Mouse (Mus musculus): ENCODE data around the gene Ttc7b. TPM values are rescaled to one million over a fixed set of nuclear protein-coding genes. Genes with fewer than 3 reads are reported as not detected.
A peak's percentile ranks its signal among the peaks of the same experiment; 100 is the strongest.

Gene Ttc7b
- polyA plus RNA-seq, 1 experiment from 2014 or later, result 1.0 TPM

- Histone ChIP-seq H3K9me3 (replicated peaks) (no peaks in the 10 kb centered on the region), H3K4me3 (replicated peaks) (no peak overlapping the region), H3K4me2 (no peak overlapping the region), H3K36me3 (replicated peaks) (no peaks in the 10 kb centered on the region), H3K27ac (replicated peaks) (no peak overlapping the region), H3K4me1 (replicated peaks) (no peaks in the 10 kb centered on the region), H3K9ac (no peak overlapping the region), H3K27me3 (no peaks in the 10 kb centered on the region)
- no peak for ATAC-seq (ENCODE audit: insufficient read depth)
- 64% methylated on average over 12 of the region's 12 CpGs for WGBS (ENCODE audit: insufficient replicate concordance)
These were observed 206.7 kb downstream of the Ttc7b start for GRCm38 (mm10) chr12:100313785-100314375.

GRCm38 (mm10) chr12:100313209-100313608 is 207.4 kb downstream of the Ttc7b start:
- no peaks in the 10 kb centered on the region for H3K36me3 ChIP-seq (replicated peaks)
- H3K4me3 ChIP-seq (replicated peaks), result no peak overlapping the region
- no peak overlapping the region for H3K9ac ChIP-seq
- no peaks in the 10 kb centered on the region for H3K4me1 ChIP-seq (replicated peaks)
- no peaks in the 10 kb centered on the region for H3K27me3 ChIP-seq
- 60% methylated on average over 6 of the region's 6 CpGs for WGBS (ENCODE audit: insufficient replicate concordance)
- no peaks in the 10 kb centered on the region for H3K9me3 ChIP-seq (replicated peaks)
- no peak overlapping the region for H3K27ac ChIP-seq (replicated peaks)
- ATAC-seq (ENCODE audit: insufficient read depth), result no peak
- H3K4me2 ChIP-seq, result no peak overlapping the region

GRCm38 (mm10) chr12:100310471-100311392 is 209.9 kb downstream of the Ttc7b start:
- no peak for ATAC-seq (ENCODE audit: insufficient read depth)
- Histone ChIP-seq H3K4me1 (replicated peaks) (no peaks in the 10 kb centered on the region), H3K27me3 (no peaks in the 10 kb centered on the region), H3K27ac (replicated peaks) (no peak overlapping the region), H3K36me3 (replicated peaks) (no peaks in the 10 kb centered on the region), H3K9ac (no peak overlapping the region), H3K4me2 (no peak overlapping the region), H3K4me3 (replicated peaks) (no peak overlapping the region), H3K9me3 (replicated peaks) (no peaks in the 10 kb centered on the region)
- WGBS (ENCODE audit: insufficient replicate concordance), result 52% methylated on average over 6 of the region's 6 CpGs

GRCm38 (mm10) chr12:100309201-100309600 is 211.4 kb downstream of the Ttc7b start:
- H3K4me2 ChIP-seq, result no peak overlapping the region
- no peak overlapping the region for H3K27ac ChIP-seq (replicated peaks)
- 57% methylated on average over 4 of the region's 4 CpGs for whole genome bisulfite sequencing (ENCODE audit: insufficient replicate concordance)
- no peaks in the 10 kb centered on the region for H3K27me3 ChIP-seq
- no peaks in the 10 kb centered on the region for H3K4me1 ChIP-seq (replicated peaks)
- no peaks in the 10 kb centered on the region for H3K9me3 ChIP-seq (replicated peaks)
- no peaks in the 10 kb centered on the region for H3K36me3 ChIP-seq (replicated peaks)
- H3K9ac ChIP-seq, result no peak overlapping the region
- no peak overlapping the region for H3K4me3 ChIP-seq (replicated peaks)
- no peak for ATAC-seq (ENCODE audit: insufficient read depth)

GRCm38 (mm10) chr12:100307501-100308260 is 212.9 kb downstream of the Ttc7b start:
- Histone ChIP-seq H3K9me3 (replicated peaks) (no peaks in the 10 kb centered on the region), H3K27ac (replicated peaks) (no peak overlapping the region), H3K27me3 (no peaks in the 10 kb centered on the region), H3K4me3 (replicated peaks) (no peak overlapping the region), H3K4me2 (no peak overlapping the region), H3K36me3 (replicated peaks) (no peaks in the 10 kb centered on the region), H3K9ac (no peak overlapping the region), H3K4me1 (replicated peaks) (no peaks in the 10 kb centered on the region)
- WGBS (ENCODE audit: insufficient replicate concordance), result 59% methylated on average over 8 of the region's 8 CpGs
- ATAC-seq (ENCODE audit: insufficient read depth), result no peak

GRCm38 (mm10) chr12:100306336-100306735 is 214.3 kb downstream of the Ttc7b start:
- Histone ChIP-seq H3K36me3 (replicated peaks) (no peaks in the 10 kb centered on the region), H3K9me3 (replicated peaks) (no peaks in the 10 kb centered on the region), H3K27me3 (no peaks in the 10 kb centered on the region), H3K9ac (no peak overlapping the region), H3K4me3 (replicated peaks) (no peak overlapping the region), H3K27ac (replicated peaks) (no peak overlapping the region), H3K4me1 (replicated peaks) (no peaks in the 10 kb centered on the region), H3K4me2 (no peak overlapping the region)
- 48% methylated on average over 1 of the region's 1 CpGs for WGBS (ENCODE audit: insufficient replicate concordance)
- ATAC-seq (ENCODE audit: insufficient read depth), result no peak

- no peak overlapping the region for H3K27ac ChIP-seq (replicated peaks)
- 54% methylated on average over 4 of the region's 4 CpGs for WGBS (ENCODE audit: insufficient replicate concordance)
- no peak overlapping the region for H3K9ac ChIP-seq
- H3K27me3 ChIP-seq, result no peaks in the 10 kb centered on the region
- no peak overlapping the region for H3K4me2 ChIP-seq
- no peak for ATAC-seq (ENCODE audit: insufficient read depth)
- H3K36me3 ChIP-seq (replicated peaks), result no peaks in the 10 kb centered on the region
- H3K4me1 ChIP-seq (replicated peaks), result no peaks in the 10 kb centered on the region
- no peak overlapping the region for H3K4me3 ChIP-seq (replicated peaks)
- no peaks in the 10 kb centered on the region for H3K9me3 ChIP-seq (replicated peaks)
These were observed 215.5 kb downstream of the Ttc7b start for GRCm38 (mm10) chr12:100305051-100305673.

- ATAC-seq (ENCODE audit: insufficient read depth), result no peak
- Histone ChIP-seq H3K9me3 (replicated peaks) (no peaks in the 10 kb centered on the region), H3K27me3 (no peaks in the 10 kb centered on the region), H3K36me3 (replicated peaks) (no peaks in the 10 kb centered on the region), H3K4me2 (no peak overlapping the region), H3K4me3 (replicated peaks) (no peak overlapping the region), H3K9ac (no peak overlapping the region), H3K27ac (replicated peaks) (no peak overlapping the region), H3K4me1 (replicated peaks) (no peaks in the 10 kb centered on the region)
- 74% methylated on average over 2 of the region's 2 CpGs for WGBS (ENCODE audit: insufficient replicate concordance)
These were observed 216.3 kb downstream of the Ttc7b start for GRCm38 (mm10) chr12:100304280-100304679.

GRCm38 (mm10) chr12:100303141-100303540 is 217.5 kb downstream of the Ttc7b start:
- ATAC-seq (ENCODE audit: insufficient read depth), result no peak
- Histone ChIP-seq H3K36me3 (replicated peaks) (no peaks in the 10 kb centered on the region), H3K27ac (replicated peaks) (no peak overlapping the region), H3K4me1 (replicated peaks) (no peaks in the 10 kb centered on the region), H3K4me2 (no peak overlapping the region), H3K9me3 (replicated peaks) (no peaks in the 10 kb centered on the region), H3K4me3 (replicated peaks) (no peak overlapping the region), H3K27me3 (no peaks in the 10 kb centered on the region), H3K9ac (no peak overlapping the region)
- WGBS (ENCODE audit: insufficient replicate concordance), result 65% methylated on average over 7 of the region's 7 CpGs

- Histone ChIP-seq H3K4me3 (replicated peaks) (no peak overlapping the region), H3K27ac (replicated peaks) (no peak overlapping the region), H3K4me1 (replicated peaks) (no peaks in the 10 kb centered on the region), H3K9ac (no peak overlapping the region), H3K9me3 (replicated peaks) (no peaks in the 10 kb centered on the region), H3K4me2 (no peak overlapping the region), H3K36me3 (replicated peaks) (no peaks in the 10 kb centered on the region), H3K27me3 (no peaks in the 10 kb centered on the region)
- no peak for ATAC-seq (ENCODE audit: insufficient read depth)
- 74% methylated on average over 5 of the region's 5 CpGs for WGBS (ENCODE audit: insufficient replicate concordance)
These were observed 220.2 kb downstream of the Ttc7b start for GRCm38 (mm10) chr12:100300446-100300845.

GRCm38 (mm10) chr12:100299322-100299726 is 221.3 kb downstream of the Ttc7b start:
- H3K9ac ChIP-seq, result no peak overlapping the region
- no peaks in the 10 kb centered on the region for H3K36me3 ChIP-seq (replicated peaks)
- no peaks in the 10 kb centered on the region for H3K27me3 ChIP-seq
- peak; percentile 21; the same call in 1 of the 2 replicates for ATAC-seq (ENCODE audit: insufficient read depth)
- H3K27ac ChIP-seq (replicated peaks), result no peak overlapping the region
- 55% methylated on average over 8 of the region's 8 CpGs for WGBS (ENCODE audit: insufficient replicate concordance)
- H3K4me3 ChIP-seq (replicated peaks), result no peak overlapping the region
- H3K4me2 ChIP-seq, result no peak overlapping the region
- H3K4me1 ChIP-seq (replicated peaks), result no peaks in the 10 kb centered on the region
- no peaks in the 10 kb centered on the region for H3K9me3 ChIP-seq (replicated peaks)
